Mouse (Mus musculus) stomach, postnatal 0 days (tissue): ENCODE data around the gene Utrn. TPM values are rescaled to one million over a fixed set of nuclear protein-coding genes. Genes with fewer than 3 reads are reported as not detected.

Experiments
- ATAC-seq: fragments of 200-750 bp; cut with Nextera tagmentation; 2 replicates; pipeline ENCODE4 v1.8.0; 2017; ENCODE audit not compliant: low FRiP score, low TSS enrichment
- DNase-seq: peaks from one replicate; pipeline ENCODE4 v3.0.0-alpha.2; 2016; ENCODE audit warnings: low spot score
- H3K27ac ChIP-seq: fragments of 300-500 bp; sonication (generic); replicated peaks from 2 replicates; pipeline ENCODE4 v1.5.1; 2014; ENCODE audit warnings: mild to moderate bottlenecking, control low read depth
- H3K27me3 ChIP-seq: fragments of 300-500 bp; sonication (generic); 2 replicates; pipeline ENCODE4 v1.6.1; 2014; ENCODE audit warnings: low read length; ENCODE audit not compliant: control insufficient read depth, insufficient read depth
- H3K36me3 ChIP-seq: fragments of 300-500 bp; sonication (generic); 2 replicates; pipeline ENCODE4 v1.6.1; 2014; ENCODE audit warnings: low read length, mixed read lengths; ENCODE audit not compliant: control insufficient read depth, insufficient read depth
- H3K4me1 ChIP-seq: fragments of 300-500 bp; sonication (generic); replicated peaks from 2 replicates; pipeline ENCODE4 v1.6.1; 2014; ENCODE audit warnings: antibody characterized with exemption; ENCODE audit not compliant: control insufficient read depth, insufficient read depth
- H3K4me2 ChIP-seq: fragments of 300-500 bp; sonication (generic); replicated peaks from 2 replicates; pipeline ENCODE4 v1.6.1; 2014; ENCODE audit warnings: low read depth, mild to moderate bottlenecking, control low read depth, moderate library complexity
- H3K4me3 ChIP-seq: fragments of 300-500 bp; sonication (generic); 2 replicates; pipeline ENCODE4 v1.5.1; 2014; ENCODE audit warnings: low read depth, low read length, control low read depth
- H3K9ac ChIP-seq: fragments of 300-500 bp; sonication (generic); 2 replicates; pipeline ENCODE4 v1.6.1; 2014; ENCODE audit warnings: mild to moderate bottlenecking, low read length, control low read depth, mixed read lengths
- H3K9me3 ChIP-seq: fragments of 300-500 bp; sonication (generic); 2 replicates; pipeline ENCODE4 v1.6.1; 2016; ENCODE audit warnings: low read length; ENCODE audit not compliant: control insufficient read depth
- CTCF ChIP-seq: IDR thresholded peaks from 2 replicates; pipeline ENCODE4 v1.5.1; 2016; ENCODE audit warnings: antibody characterized with exemption, low read depth, mild to moderate bottlenecking, moderate library complexity
- EP300 ChIP-seq: optimal IDR thresholded peaks from 2 replicates; pipeline ENCODE3; 2016; ENCODE audit warnings: antibody characterized with exemption
- WGBS: fragments of 180-500 bp; shearing (Covaris S2); extraction: QIAGEN DNeasy Blood & Tissue Kit; methylation state at CpG from one replicate; pipeline ENCODE4 v1.1.7; 2014; 5-methylcytosine and 5-hydroxymethylcytosine counted together
- polyA plus RNA-seq: library from polyadenylated mRNA; unstranded; fragments of >200 nt; fragmentation: Nextera tagmentation; extraction: Ambion mirVana; gene quantifications from 2 replicates; pipeline ENCODE4 v1.2.1, GENCODE M21; 2015

Gene Utrn
- polyA plus RNA-seq: 33.8 and 40.4 TPM in 2 replicates

DNA sequence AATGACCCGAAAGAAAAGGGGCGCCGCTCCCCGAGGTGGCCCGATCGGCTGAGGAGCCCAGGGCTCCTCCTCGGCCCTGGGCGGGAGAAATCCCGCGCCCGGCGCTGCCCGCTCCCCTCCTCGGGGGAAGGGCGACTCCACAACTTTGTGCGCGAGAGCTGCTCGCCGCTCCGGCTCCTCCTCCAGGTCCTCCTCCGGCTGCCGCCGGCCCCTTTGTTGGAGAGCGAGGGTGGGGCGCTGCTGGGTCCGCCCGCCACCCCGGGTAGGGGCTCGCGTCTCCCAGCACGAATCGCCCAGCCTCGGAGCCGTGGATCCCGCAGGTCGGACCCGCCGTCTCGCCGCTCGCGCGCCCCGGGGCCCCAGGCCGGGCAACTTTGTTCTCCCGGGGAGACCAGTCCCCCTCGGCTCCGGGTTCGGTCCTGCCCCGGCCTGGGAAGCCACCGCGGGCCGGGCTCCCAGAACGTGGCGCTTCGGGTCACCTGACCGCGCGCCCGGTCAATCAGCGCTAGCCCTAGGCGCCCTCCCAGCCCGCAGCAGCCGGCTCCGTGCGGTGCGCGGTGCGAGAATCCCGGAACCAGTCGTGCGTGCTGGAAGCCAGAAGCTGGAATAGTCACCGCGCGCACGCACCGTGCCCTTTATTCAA lies at the start of gene Utrn:
Gene Utrn, minus strand, starts transcription at position 337 of the 643 bp plus-strand sequence.
- TF ChIP-seq CTCF (no peak), EP300 (peak; percentile 27)
- H3K4me2 ChIP-seq: peak within 1 kb of the TSS; percentile 81
- no peaks in the 10 kb centered on the region for H3K27me3 ChIP-seq
- ATAC-seq: peak; percentile 90
- WGBS: 0% methylated on average over 48 of the region's 77 CpGs
- peak within 1 kb of the TSS; percentile 75 for H3K4me3 ChIP-seq
- DNase-seq: peak; percentile 93
- H3K36me3 ChIP-seq: no peaks in the 10 kb centered on the region
- no peaks in the 10 kb centered on the region for H3K9me3 ChIP-seq
- H3K27ac ChIP-seq: peak within 1 kb of the TSS; percentile 95
- peaks cover 4% of the 10 kb centered on the region; the same call in 1 of the 2 replicates for H3K4me1 ChIP-seq
- peak within 1 kb of the TSS; percentile 86 for H3K9ac ChIP-seq

DNA sequence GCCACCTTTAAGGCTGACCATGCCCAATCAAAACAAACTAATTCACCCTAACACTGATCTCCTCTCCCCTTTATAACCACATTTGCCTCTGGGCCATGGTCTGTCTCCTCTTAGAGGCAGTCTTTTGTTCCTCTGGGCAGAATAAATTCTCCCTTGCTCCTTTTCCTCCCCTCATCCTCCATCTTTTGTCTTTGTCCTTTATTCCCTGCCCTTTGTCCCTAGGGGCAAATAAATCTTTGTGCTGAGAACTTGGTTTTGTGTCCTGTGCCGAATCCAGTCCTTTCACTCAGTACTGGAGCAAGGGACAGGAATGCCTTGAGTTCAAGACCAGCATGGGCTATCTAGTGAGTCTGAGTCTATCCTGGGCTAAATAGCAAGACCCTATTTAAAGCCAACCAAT lies 48.5 kb upstream of the Utrn start:
- H3K9me3 ChIP-seq: no peaks in the 10 kb centered on the region
- no peaks in the 10 kb centered on the region for H3K27me3 ChIP-seq
- DNase-seq: no peak
- TF ChIP-seq CTCF: no peak
- no peak for TF ChIP-seq EP300
- no peak overlapping the region for H3K4me2 ChIP-seq
- ATAC-seq: no peak
- H3K4me1 ChIP-seq: no peaks in the 10 kb centered on the region
- H3K36me3 ChIP-seq: no peaks in the 10 kb centered on the region
- WGBS: 69% methylated on average over 1 of the region's 1 CpGs
- H3K27ac ChIP-seq: no peak overlapping the region
- H3K4me3 ChIP-seq: no peak overlapping the region
- no peak overlapping the region for H3K9ac ChIP-seq

DNA sequence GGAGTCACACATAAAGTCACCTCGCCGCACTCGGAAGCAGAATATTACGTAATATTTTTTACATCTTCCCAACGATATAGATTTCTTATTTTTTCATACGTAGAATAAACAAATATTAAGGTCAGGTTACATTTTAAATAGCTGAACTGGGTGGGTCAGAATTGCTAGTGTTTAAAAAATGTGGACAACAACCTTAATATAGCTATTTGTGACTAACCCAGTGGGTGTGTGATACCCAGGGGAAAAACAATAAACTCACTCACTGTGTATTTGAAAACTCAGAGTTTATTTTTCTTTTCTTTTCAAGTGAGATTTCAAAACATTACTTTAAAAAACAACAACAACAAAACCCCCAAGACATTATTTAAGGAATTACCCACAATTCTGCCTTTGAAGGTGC lies 47.2 kb upstream of the Utrn start:
- Histone ChIP-seq H3K9ac (no peak overlapping the region), H3K36me3 (no peaks in the 10 kb centered on the region), H3K9me3 (no peaks in the 10 kb centered on the region), H3K27me3 (no peaks in the 10 kb centered on the region), H3K4me1 (no peaks in the 10 kb centered on the region), H3K4me2 (no peak overlapping the region), H3K4me3 (no peak overlapping the region), H3K27ac (no peak overlapping the region)
- DNase-seq: no peak
- ATAC-seq: no peak
- TF ChIP-seq EP300: no peak
- no peak for TF ChIP-seq CTCF
- 66% methylated on average over 6 of the region's 6 CpGs for WGBS

DNA sequence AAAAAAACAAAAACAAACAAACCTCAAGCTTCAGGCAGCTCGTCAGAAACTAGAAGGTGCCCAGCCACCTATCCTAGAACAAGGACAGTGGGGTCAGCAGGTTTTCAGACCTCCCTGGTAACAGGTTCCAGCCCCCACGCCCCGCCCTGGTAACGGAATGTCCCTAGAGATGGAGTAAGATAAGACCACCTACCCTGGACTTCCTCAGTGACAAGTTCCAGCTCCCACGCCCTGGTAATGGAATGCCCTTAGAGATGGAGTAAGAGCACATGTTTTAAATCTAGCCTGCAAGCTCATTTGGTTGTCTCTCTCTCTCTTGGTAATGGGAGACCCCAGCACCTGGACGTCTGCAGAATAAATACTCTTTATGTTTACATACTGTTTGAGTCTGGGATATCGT lies 46.7 kb upstream of the Utrn start:
- H3K9me3 ChIP-seq: no peaks in the 10 kb centered on the region
- no peak overlapping the region for H3K4me3 ChIP-seq
- no peak overlapping the region for H3K27ac ChIP-seq
- no peak for TF ChIP-seq EP300
- TF ChIP-seq CTCF: no peak
- no peaks in the 10 kb centered on the region for H3K4me1 ChIP-seq
- no peaks in the 10 kb centered on the region for H3K36me3 ChIP-seq
- ATAC-seq (no peak), DNase-seq (no peak)
- H3K9ac ChIP-seq: no peak overlapping the region
- WGBS: 45% methylated on average over 7 of the region's 7 CpGs
- no peak overlapping the region for H3K4me2 ChIP-seq
- no peaks in the 10 kb centered on the region for H3K27me3 ChIP-seq

DNA sequence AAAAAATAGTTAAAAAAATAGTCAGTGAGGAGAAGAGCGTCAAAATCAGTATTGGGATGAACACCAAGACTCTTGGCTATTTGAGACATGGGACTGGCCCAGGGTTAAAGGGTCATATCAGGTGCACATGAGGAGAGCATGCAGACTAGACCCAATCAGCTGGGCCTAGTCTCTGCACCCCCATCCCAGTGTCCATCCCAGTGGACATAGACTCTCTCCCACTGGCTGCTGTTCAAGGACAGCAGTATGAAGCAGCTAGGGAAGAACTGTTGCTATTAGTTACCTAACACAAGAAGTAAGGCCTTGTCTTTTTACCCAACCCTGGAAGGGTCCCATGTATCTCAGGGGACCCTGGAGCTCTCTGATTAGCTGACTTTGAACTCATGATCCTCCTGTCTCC lies 45.0 kb upstream of the Utrn start:
- H3K27me3 ChIP-seq: no peaks in the 10 kb centered on the region
- ATAC-seq (no peak), DNase-seq (no peak)
- no peak overlapping the region for H3K27ac ChIP-seq
- H3K9me3 ChIP-seq: no peaks in the 10 kb centered on the region
- no peak overlapping the region for H3K9ac ChIP-seq
- TF ChIP-seq EP300: no peak
- TF ChIP-seq CTCF: no peak
- no peaks in the 10 kb centered on the region for H3K4me1 ChIP-seq
- H3K36me3 ChIP-seq: no peaks in the 10 kb centered on the region
- WGBS: 97% methylated on average over 1 of the region's 1 CpGs
- no peak overlapping the region for H3K4me3 ChIP-seq
- no peak overlapping the region for H3K4me2 ChIP-seq

DNA sequence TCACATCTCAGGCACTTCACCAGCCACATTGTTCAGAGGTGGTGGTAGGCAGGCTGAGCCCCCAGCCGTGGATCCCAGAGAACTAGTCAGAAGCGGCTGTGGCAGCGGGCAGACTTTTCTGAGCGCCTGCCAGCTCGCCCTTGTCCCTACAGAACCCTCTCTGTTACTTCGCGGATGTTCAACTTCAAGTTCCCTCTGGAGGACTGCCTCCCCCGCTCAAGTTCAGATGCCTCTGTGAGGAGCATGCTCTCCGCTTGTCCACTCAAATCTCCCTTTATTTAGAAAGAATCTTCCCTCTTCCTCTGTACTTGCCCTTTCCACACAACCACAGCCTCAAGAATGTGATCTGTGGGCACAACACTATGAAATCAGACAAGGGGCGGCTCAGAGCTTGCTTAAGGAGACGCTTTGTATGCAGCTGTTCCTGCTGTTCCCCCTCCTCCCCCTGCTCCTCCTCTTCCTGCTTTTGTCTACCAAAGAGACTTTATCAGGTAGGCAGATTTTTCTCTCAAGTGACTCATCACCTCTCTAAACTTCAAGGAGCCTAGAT lies 42.9 kb upstream of the Utrn start:
- Histone ChIP-seq H3K4me3 (0 out of 2 replicates have a peak overlapping the region, but pooled peaks have one; percentile 10), H3K9ac (no peak overlapping the region), H3K4me2 (peak overlapping the region; percentile 37), H3K9me3 (no peaks in the 10 kb centered on the region), H3K27me3 (no peaks in the 10 kb centered on the region), H3K4me1 (no peaks in the 10 kb centered on the region), H3K36me3 (no peaks in the 10 kb centered on the region), H3K27ac (peak overlapping the region; percentile 0)
- TF ChIP-seq EP300 (no peak), CTCF (no peak)
- DNase-seq (no peak), ATAC-seq (peak; percentile 32; the same call in 1 of the 2 replicates)
- WGBS: 37% methylated on average over 11 of the region's 11 CpGs
